Mouse (Mus musculus) lung, adult 2 months (tissue): ENCODE measurements around the gene Esd.

Source experiments
- CTCF ChIP-seq: fragments of 200-500 bp; IDR thresholded peaks from 2 replicates; pipeline ENCODE4 v1.5.1; 2011; ENCODE audit warnings: mild to moderate bottlenecking, low read length, control low read depth; ENCODE audit not compliant: insufficient read depth
- POLR2A ChIP-seq: fragments of 200-500 bp; IDR thresholded peaks from 2 replicates; pipeline ENCODE4 v1.6.1; 2011; ENCODE audit warnings: low read depth, mild to moderate bottlenecking, control low read depth, low read length, borderline replicate concordance; ENCODE audit errors: extremely low read depth

GRCm38 (mm10) chr14:74684298-74684978, 47.7 kb upstream of the Esd start:
- TF ChIP-seq CTCF, result no peak
- TF ChIP-seq POLR2A, result no peak
